Mouse (Mus musculus) right cerebral cortex, postnatal 25 days (tissue): ENCODE measurements at regions not wholly inside any gene's neighbourhood (a gene's known extent, or its start where the extent isn't known, plus 50 kb on each side); places are given as distances from the start of the nearest gene placed in this dataset.

Source experiments
- DNase-seq: peaks from one replicate; pipeline ENCODE4 v3.0.0; 2022

GRCm38 (mm10) chr5:90164434-90164833, 59.4 kb downstream of the Cox18 start:
- no peak for DNase-seq

- no peak for DNase-seq
These were observed 60.6 kb downstream of the Cox18 start for GRCm38 (mm10) chr5:90163033-90163859.

GRCm38 (mm10) chr5:90160281-90160680, 63.5 kb downstream of the Cox18 start:
- DNase-seq: no peak

- no peak for DNase-seq
These were observed 67.3 kb downstream of the Cox18 start for GRCm38 (mm10) chr5:90156522-90156921.

GRCm38 (mm10) chr5:90149611-90150532, 73.9 kb downstream of the Cox18 start:
- DNase-seq: no peak

- no peak for DNase-seq
These were observed 87.8 kb downstream of the Cox18 start for GRCm38 (mm10) chr5:90135971-90136370.

GRCm38 (mm10) chr5:90107036-90107435, 116.8 kb downstream of the Cox18 start:
- no peak for DNase-seq

- no peak for DNase-seq
These were observed 119.1 kb downstream of the Cox18 start for GRCm38 (mm10) chr5:90104672-90105071.

GRCm38 (mm10) chr5:90088541-90088940, 135.3 kb downstream of the Cox18 start:
- no peak for DNase-seq

GRCm38 (mm10) chr5:90086491-90086890, 137.3 kb downstream of the Cox18 start:
- no peak for DNase-seq

GRCm38 (mm10) chr5:90077025-90077536, 146.7 kb downstream of the Cox18 start:
- no peak for DNase-seq

GRCm38 (mm10) chr5:90075629-90076349, 148.0 kb downstream of the Cox18 start:
- no peak for DNase-seq

- DNase-seq: no peak
These were observed 152.0 kb downstream of the Cox18 start for GRCm38 (mm10) chr5:90071806-90072205.

- DNase-seq: no peak
These were observed 155.2 kb downstream of the Cox18 start for GRCm38 (mm10) chr5:90068601-90069000.

GRCm38 (mm10) chr5:90067817-90068216, 156.0 kb downstream of the Cox18 start:
- DNase-seq: no peak

GRCm38 (mm10) chr5:90065884-90066615, 157.8 kb downstream of the Cox18 start:
- no peak for DNase-seq

- no peak for DNase-seq
These were observed 168.1 kb downstream of the Cox18 start for GRCm38 (mm10) chr5:90055686-90056085.

- no peak for DNase-seq
These were observed 169.4 kb upstream of the Adamts3 start for GRCm38 (mm10) chr5:90052516-90052915.

GRCm38 (mm10) chr5:90049856-90050255, 166.7 kb upstream of the Adamts3 start:
- no peak for DNase-seq

- no peak for DNase-seq
These were observed 159.6 kb upstream of the Adamts3 start for GRCm38 (mm10) chr5:90042781-90043180.

- DNase-seq: peak; percentile 18
These were observed 150.0 kb upstream of the Adamts3 start for GRCm38 (mm10) chr5:90033103-90033502.

- no peak for DNase-seq
These were observed 147.6 kb upstream of the Adamts3 start for GRCm38 (mm10) chr5:90030737-90031136.
